Mouse (Mus musculus) MEL (cell line): Measurements from ENCODE around the gene Pigo.
"Not testable (repeated sequence)": the region's sequence is repeated elsewhere in the genome, so short reads cannot be mapped to it uniquely, and the experiment has no call there.

Source experiments
- BHLHE40 ChIP-seq: IDR thresholded peaks from 2 replicates; pipeline ENCODE4 v1.6.1; 2012; ENCODE audit warnings: low read depth, mild to moderate bottlenecking, inconsistent platforms, low read length, improper control_type of control experiment, borderline replicate concordance
- CTCF ChIP-seq, 3 experiments: IDR thresholded peaks in 2 of 3; conservative IDR thresholded peaks in 1 of 3; 2 replicates each; pipeline ENCODE4 v1.5.1; 2011 to 2012; ENCODE audit warnings: low read length in 3 of 3, low read depth in 2 of 3, mild to moderate bottlenecking in 2 of 3, improper control_type of control experiment in 1 of 3, inconsistent platforms in 1 of 3, mixed read lengths in 1 of 3, moderate library complexity in 1 of 3; ENCODE audit not compliant: control insufficient read depth in 1 of 3, insufficient read depth in 1 of 3, poor library complexity in 1 of 3, severe bottlenecking in 1 of 3
- MAFK ChIP-seq: IDR thresholded peaks from 2 replicates; pipeline ENCODE4 v1.6.1; 2011; ENCODE audit warnings: low read depth, mild to moderate bottlenecking, low read length, improper control_type of control experiment, borderline replicate concordance
- NELFE ChIP-seq: IDR thresholded peaks from 2 replicates; pipeline ENCODE4 v1.6.1; 2011; ENCODE audit warnings: low read depth, low read length, improper control_type of control experiment
- NRF1 ChIP-seq: IDR thresholded peaks from 2 replicates; pipeline ENCODE4 v1.6.1; 2014; ENCODE audit warnings: low read depth, mild to moderate bottlenecking, inconsistent platforms, low read length, improper control_type of control experiment, moderate library complexity; ENCODE audit not compliant: poor library complexity, insufficient read depth, severe bottlenecking
- TCF12 ChIP-seq: IDR thresholded peaks from 2 replicates; pipeline ENCODE4 v1.6.1; 2014; ENCODE audit warnings: low read depth, mild to moderate bottlenecking, inconsistent platforms, low read length, improper control_type of control experiment, moderate library complexity
- USF1 ChIP-seq: IDR thresholded peaks from 2 replicates; pipeline ENCODE4 v1.6.1; 2014; ENCODE audit warnings: low read depth, mild to moderate bottlenecking, inconsistent platforms, low read length, improper control_type of control experiment, moderate library complexity

- not testable (repeated sequence) for TF ChIP-seq MAFK; CTCF (IDR thresholded peaks at IDR 0.05 in 2 of 3, conservative IDR thresholded peaks at IDR 0.05 in 1 of 3; ENCODE audit: control insufficient read depth in 1 of 3, insufficient read depth in 1 of 3, low read depth in 2 of 3, low read length in 3 of 3, poor library complexity in 1 of 3, severe bottlenecking in 1 of 3); USF1; NELFE; BHLHE40; TCF12; NRF1
Observed at GRCm38 (mm10) chr4:42980467-42980866, 45.2 kb downstream of the Pigo start.
